Comparison of ENCODE assay signal across 8 mouse cellular contexts in the genomic region with DNA sequence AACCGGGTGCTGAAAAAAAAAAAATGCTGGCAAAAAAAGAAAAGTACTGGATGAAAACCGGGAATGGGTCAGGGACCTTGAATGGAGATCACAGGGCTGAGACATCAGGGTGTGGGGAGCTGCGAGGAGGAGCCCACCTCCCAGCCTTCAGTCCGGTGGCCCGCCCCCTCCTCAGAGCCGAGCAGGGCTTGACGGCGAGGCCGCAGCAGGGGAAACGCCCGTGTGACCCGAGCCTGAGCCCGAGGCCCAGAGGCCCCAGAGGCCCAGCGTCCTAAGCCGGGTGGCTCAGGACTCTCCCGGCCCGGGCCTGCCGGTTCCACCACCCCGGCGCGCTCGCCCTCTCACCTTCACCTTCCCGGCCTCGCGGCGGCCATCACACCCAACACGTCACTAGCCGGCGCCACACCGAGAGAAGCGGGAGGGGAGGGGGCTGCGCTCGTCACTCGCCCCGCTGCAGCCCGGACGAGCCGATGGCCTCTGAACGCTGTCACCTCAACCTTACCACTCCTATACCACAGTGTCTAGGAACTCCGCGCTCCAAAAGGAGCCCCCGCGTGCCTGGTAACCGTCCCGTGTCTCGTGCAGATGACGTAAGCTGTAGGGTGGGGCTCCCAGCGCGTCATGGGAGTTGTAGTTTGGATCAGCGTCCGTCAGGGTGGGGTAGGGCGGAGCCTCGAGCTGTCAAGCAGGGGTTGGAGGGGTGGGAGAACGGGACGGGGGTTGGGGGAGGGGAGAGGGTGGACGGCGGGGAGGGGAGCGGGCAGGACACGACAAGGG. TPM values are rescaled to one million over a fixed set of nuclear protein-coding genes. Genes with fewer than 3 reads are reported as not detected.
DNase-seq lines count a peak whose midpoint lies in the region; ATAC-seq lines count a peak whose summit lies in the region.

A gene (minus strand): TSS at position 392 of the 777 bp plus-strand sequence.

- DNase-seq in MEL-GATA-1-ER (ENCODE audit: extremely low read depth, low read depth): peak; percentile 74
- DNase-seq in cerebellum, adult 8-10 months: peak; percentile 93
- DNase-seq in forelimb bud, embryonic 11.5 days (ENCODE audit: low read depth, low spot score): peak; percentile 90
- DNase-seq in layer of hippocampus, adult 9-10 months (ENCODE audit: low spot score): peak; percentile 94
- DNase-seq in ovary, postnatal 10 days (ENCODE audit: low spot score): peak; percentile 82
- DNase-seq in thymus, postnatal 10 days (ENCODE audit: low spot score in 2 of 2): peak; percentile 83 to 85

- H3K9ac ChIP-seq in lung, embryonic 16.5 days (ENCODE audit: low read length): peak within 1 kb of the TSS; percentile 94

- ATAC-seq in hematopoietic stem cell, adult 5-6 weeks (replicated peaks in 1 of 2; ENCODE audit: insufficient read depth in 1 of 2, low FRiP score in 2 of 2, low TSS enrichment in 1 of 2, low read depth in 1 of 2, poor library complexity in 2 of 2, severe bottlenecking in 2 of 2): peak; percentile 91 to 93
- ATAC-seq in lung, embryonic 16.5 days (ENCODE audit: low read depth): peak; percentile 96

- peak within 1 kb of the TSS; percentile 89 for H3K4me3 ChIP-seq in lung, embryonic 16.5 days (ENCODE audit: low read length)

- no peaks in the 10 kb centered on the region for H3K27me3 ChIP-seq in lung, embryonic 16.5 days (ENCODE audit: control insufficient read depth, insufficient read depth, low read depth, low read length)

- peaks cover 11% of the 10 kb centered on the region for H3K4me1 ChIP-seq in lung, embryonic 16.5 days (replicated peaks; ENCODE audit: control insufficient read depth, insufficient read depth, low read length)

- peak within 1 kb of the TSS; percentile 89 for H3K27ac ChIP-seq in lung, embryonic 16.5 days (ENCODE audit: low read length)

- H3K9me3 ChIP-seq in lung, embryonic 16.5 days (ENCODE audit: control insufficient read depth, low read length): no peaks in the 10 kb centered on the region

- WGBS in lung, embryonic 16.5 days: under 1% methylated on average over 53 of the region's 59 CpGs

- H3K36me3 ChIP-seq in lung, embryonic 16.5 days (ENCODE audit: control insufficient read depth, insufficient read depth, low read length): peaks cover 7% of the 10 kb centered on the region

- peak within 1 kb of the TSS; percentile 67 for H3K4me2 ChIP-seq in lung, embryonic 16.5 days (ENCODE audit: low read depth, low read length)

RNA-seq across cellular contexts. Expression of the gene that starts here (rescaled TPM):
- total RNA-seq in hematopoietic stem cell, adult 5-6 weeks (2017): 27.5 and 29.5 TPM in 2 replicates
- polyA plus RNA-seq in lung, embryonic 16.5 days (2015; fragmentation: Nextera tagmentation; extraction: Ambion mirVana): 34.6 and 36.6 TPM in 2 replicates

Comparison
In these comparisons a context has a peak if more than half of its experiments do, and no peak if none do; other contexts are left out.
1. Peak in every context shown above with its lines: DNase-seq, ATAC-seq, H3K4me3 ChIP-seq and H3K27ac ChIP-seq.